ENCODE assay signal across 8 mouse cellular contexts in the genomic region with DNA sequence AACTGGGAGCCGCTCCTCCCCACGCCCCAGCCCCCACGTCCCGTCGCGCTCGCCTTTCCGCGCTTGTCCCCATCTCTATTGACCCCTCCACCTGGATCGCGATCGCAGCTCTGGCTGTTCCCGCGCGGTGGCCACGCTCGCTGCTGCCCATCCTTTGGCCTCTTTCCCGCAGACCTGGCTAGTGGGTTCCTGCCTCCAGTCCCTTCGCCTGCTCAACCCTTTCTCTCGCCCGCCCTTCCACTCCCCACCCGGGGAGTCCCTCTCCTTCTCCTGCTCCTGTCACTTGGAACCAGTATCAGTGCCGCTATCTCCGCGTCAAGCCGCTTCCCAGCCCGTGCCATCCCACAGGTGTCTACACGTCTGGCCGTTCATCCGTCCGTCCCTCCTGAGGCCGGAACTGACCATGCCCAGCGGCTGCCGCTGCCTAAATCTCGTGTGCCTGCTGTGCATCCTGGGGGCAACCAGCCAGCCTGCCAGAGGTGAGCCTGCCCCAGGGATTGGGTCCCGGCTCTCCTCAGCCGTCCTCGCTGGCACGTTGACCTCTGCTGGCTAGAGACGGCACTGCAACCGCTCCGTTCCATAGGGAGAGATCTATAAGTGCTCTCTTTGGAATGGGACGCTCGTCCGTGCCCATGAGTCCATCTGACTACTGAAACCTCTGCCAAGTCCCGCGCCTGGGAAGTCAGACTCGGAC. TPM values are rescaled to one million over a fixed set of nuclear protein-coding genes. Genes with fewer than 3 reads are reported as not detected.
A peak's percentile ranks its signal among the peaks of the same experiment; 100 is the strongest.
DNase-seq lines count a peak whose midpoint lies in the region; ATAC-seq and TF ChIP-seq lines count a peak whose summit lies in the region.

No protein-coding gene starts in this region.

- intact Hi-C loops in gastrocnemius, adult 2 months (cut with DNase I), result loop anchor here (1.0 kb wide), 1 partner anchor 32 kb away; no protein-coding TSS in a partner anchor

- DNase-seq in WW6 (ENCODE audit: low read depth, low spot score), result peak; percentile 81
- peak; percentile 75 to 86 for DNase-seq in cerebellum, postnatal 4 days (ENCODE audit: low spot score in 2 of 2)
- peak; percentile 89 for DNase-seq in gastrocnemius, adult 2 months
- peak; percentile 88 for DNase-seq in hindbrain, postnatal 0 days (ENCODE audit: low spot score)
- peak; percentile 90 to 94 for DNase-seq in left cerebral cortex, adult 18-20 months (ENCODE audit: low spot score in 2 of 2)
- DNase-seq in right cerebral cortex, adult 18-20 months, result peak; percentile 90
- DNase-seq in urinary bladder, postnatal 10 days (ENCODE audit: low spot score), result peak; percentile 59

- H3K4me2 ChIP-seq in hindbrain, postnatal 0 days (ENCODE audit: low read depth, low read length), result peak overlapping the region; percentile 90

- H3K9ac ChIP-seq in hindbrain, postnatal 0 days (replicated peaks; ENCODE audit: low read length), result peak overlapping the region; percentile 85

- TF ChIP-seq CTCF in gastrocnemius, adult 2 months (IDR thresholded peaks at IDR 0.05), result no peak; the same call in none of the 2 replicates
- TF ChIP-seq CTCF in hindbrain, postnatal 0 days (IDR thresholded peaks at IDR 0.05; ENCODE audit: low read depth), result peak; percentile 92

- H3K4me3 ChIP-seq in gastrocnemius, adult 2 months, result peak overlapping the region; percentile 78
- peak overlapping the region; percentile 69 for H3K4me3 ChIP-seq in hindbrain, postnatal 0 days (ENCODE audit: low read length)

- WGBS in hindbrain, postnatal 0 days, result under 1% methylated on average over 35 of the region's 48 CpGs

- peak; percentile 78 for ATAC-seq in hindbrain, postnatal 0 days
- peak; percentile 86 for ATAC-seq in megakaryocyte, adult 5-6 weeks (ENCODE audit: poor library complexity, severe bottlenecking)

- no peaks in the 10 kb centered on the region for H3K9me3 ChIP-seq in hindbrain, postnatal 0 days (ENCODE audit: low read length)

- H3K27me3 ChIP-seq in hindbrain, postnatal 0 days (ENCODE audit: insufficient read depth, low read length), result peaks cover 12% of the 10 kb centered on the region

- H3K4me1 ChIP-seq in hindbrain, postnatal 0 days (ENCODE audit: insufficient read depth, low read length), result no peaks in the 10 kb centered on the region

- H3K27ac ChIP-seq in gastrocnemius, adult 2 months, result peak overlapping the region; percentile 6; the same call in 1 of the 2 replicates
- peak overlapping the region; percentile 81 for H3K27ac ChIP-seq in hindbrain, postnatal 0 days

- H3K36me3 ChIP-seq in hindbrain, postnatal 0 days (ENCODE audit: insufficient read depth, low read length), result no peaks in the 10 kb centered on the region

RNA-seq across cellular contexts. Expression of gene Dlk2, which starts 1.1 kb away (rescaled TPM):
- not detected for total RNA-seq in gastrocnemius, adult 2 months (2021)
- 67.1 and 67.7 TPM in 2 replicates for total RNA-seq in hindbrain, postnatal 0 days (2014; rRNA removed)
- polyA plus RNA-seq in hindbrain, postnatal 0 days (2015; fragmentation: Nextera tagmentation; extraction: Ambion mirVana), result 20.2 and 23.9 TPM in 2 replicates
- total RNA-seq in left cerebral cortex, adult 18-20 months (2021), result 10 to 100 TPM; 65.7 to 67.5 TPM
- total RNA-seq in megakaryocyte, adult 5-6 weeks (2015), result not detected in 2 replicates
- total RNA-seq in megakaryocyte, adult 5-6 weeks (2017), result not detected in 2 replicates

RNA-seq across cellular contexts. Expression of gene Tjap1, which starts 15.5 kb away (rescaled TPM):
- 10 to 100 TPM; 37.2 to 43.8 TPM for total RNA-seq in gastrocnemius, adult 2 months (2021)
- total RNA-seq in hindbrain, postnatal 0 days (2014; rRNA removed), result 30.7 and 43.3 TPM in 2 replicates
- polyA plus RNA-seq in hindbrain, postnatal 0 days (2015; fragmentation: Nextera tagmentation; extraction: Ambion mirVana), result 19.5 and 19.9 TPM in 2 replicates
- total RNA-seq in left cerebral cortex, adult 18-20 months (2021), result 10 to 100 TPM; 37.7 to 48.9 TPM
- 5.4 and 9.9 TPM in 2 replicates for total RNA-seq in megakaryocyte, adult 5-6 weeks (2015)
- total RNA-seq in megakaryocyte, adult 5-6 weeks (2017), result 9.8 and 15.7 TPM in 2 replicates

RNA-seq across cellular contexts. Expression of gene Abcc10, which starts 29.8 kb away (rescaled TPM):
- 1 to 10 TPM; 2.4 to 2.9 TPM for total RNA-seq in gastrocnemius, adult 2 months (2021)
- total RNA-seq in hindbrain, postnatal 0 days (2014; rRNA removed), result 12.8 and 16.4 TPM in 2 replicates
- polyA plus RNA-seq in hindbrain, postnatal 0 days (2015; fragmentation: Nextera tagmentation; extraction: Ambion mirVana), result 6.6 and 7.3 TPM in 2 replicates
- 1 to 10 TPM; 6.9 to 9.2 TPM for total RNA-seq in left cerebral cortex, adult 18-20 months (2021)
- total RNA-seq in megakaryocyte, adult 5-6 weeks (2015), result 0.87 and 1.8 TPM in 2 replicates
- total RNA-seq in megakaryocyte, adult 5-6 weeks (2017), result 2.2 and 5.4 TPM in 2 replicates

RNA-seq across cellular contexts. Expression of gene Lrrc73, which starts 45.0 kb away (rescaled TPM):
- total RNA-seq in gastrocnemius, adult 2 months (2021), result under 1 TPM in 1 of 2 experiments, not detected in 1; 0.14 TPM
- total RNA-seq in hindbrain, postnatal 0 days (2014; rRNA removed), result 48.2 and 54.5 TPM in 2 replicates
- 27.2 and 28.0 TPM in 2 replicates for polyA plus RNA-seq in hindbrain, postnatal 0 days (2015; fragmentation: Nextera tagmentation; extraction: Ambion mirVana)
- total RNA-seq in left cerebral cortex, adult 18-20 months (2021), result 10 to 100 TPM; 60.1 to 63.7 TPM
- total RNA-seq in megakaryocyte, adult 5-6 weeks (2015), result 0.34 and 1.2 TPM in 2 replicates
- total RNA-seq in megakaryocyte, adult 5-6 weeks (2017), result 0.33 TPM in 1 of 2 replicates, not detected in the other

RNA-seq across cellular contexts. Expression of gene Yipf3, which starts 50.5 kb away (rescaled TPM):
- 10 to 100 TPM; 55.8 to 59.5 TPM for total RNA-seq in gastrocnemius, adult 2 months (2021)
- total RNA-seq in hindbrain, postnatal 0 days (2014; rRNA removed), result 22.2 and 26.9 TPM in 2 replicates
- polyA plus RNA-seq in hindbrain, postnatal 0 days (2015; fragmentation: Nextera tagmentation; extraction: Ambion mirVana), result 78.7 and 85.4 TPM in 2 replicates
- 10 to 100 TPM; 76.0 to 87.1 TPM for total RNA-seq in left cerebral cortex, adult 18-20 months (2021)
- total RNA-seq in megakaryocyte, adult 5-6 weeks (2015), result 53.9 and 55.1 TPM in 2 replicates
- 30.1 and 35.8 TPM in 2 replicates for total RNA-seq in megakaryocyte, adult 5-6 weeks (2017)

Comparison
In these comparisons a context has a peak if more than half of its experiments do, and no peak if none do; other contexts are left out.
1. Peak in every context shown above with its lines: DNase-seq, ATAC-seq, H3K4me3 ChIP-seq and H3K27ac ChIP-seq.
2. RNA of gene Dlk2, which starts 1.1 kb away (total RNA-seq): 67.1 to 67.7 TPM in hindbrain, postnatal 0 days and 65.7 to 67.5 TPM in left cerebral cortex, adult 18-20 months; not detected in gastrocnemius, adult 2 months and not detected in megakaryocyte, adult 5-6 weeks; every median in the first group is over 10 times any median in the second.